Mouse (Mus musculus) lung, postnatal 10 days (tissue): ENCODE measurements around the gene Grxcr1.

ENCODE experiments used
- DNase-seq: peaks from one replicate; pipeline ENCODE4 v3.0.0; 2021

The Grxcr1 gene

DNA sequence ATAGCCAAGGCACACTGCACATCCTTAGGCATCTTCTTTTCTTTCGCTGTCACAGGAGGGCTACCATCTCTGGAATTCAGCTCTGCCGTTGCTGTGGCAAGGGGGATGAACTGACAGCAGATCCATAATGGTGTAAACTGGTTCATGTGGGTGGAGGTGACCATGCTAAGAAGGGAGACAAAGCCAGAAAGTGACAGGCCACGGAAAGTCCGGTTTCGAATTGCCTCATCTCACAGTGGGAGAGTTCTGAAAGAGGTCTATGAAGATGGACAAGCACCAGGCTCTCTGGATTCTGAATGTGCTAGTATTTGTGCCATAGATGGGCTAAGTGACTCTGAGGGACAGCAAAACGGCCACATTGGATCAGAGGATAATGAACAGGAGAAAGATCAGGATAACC is at the start of gene Grxcr1:
Gene Grxcr1, plus strand, starts transcription at position 92 of the 400 bp plus-strand sequence.
- DNase-seq, result no peak

DNA sequence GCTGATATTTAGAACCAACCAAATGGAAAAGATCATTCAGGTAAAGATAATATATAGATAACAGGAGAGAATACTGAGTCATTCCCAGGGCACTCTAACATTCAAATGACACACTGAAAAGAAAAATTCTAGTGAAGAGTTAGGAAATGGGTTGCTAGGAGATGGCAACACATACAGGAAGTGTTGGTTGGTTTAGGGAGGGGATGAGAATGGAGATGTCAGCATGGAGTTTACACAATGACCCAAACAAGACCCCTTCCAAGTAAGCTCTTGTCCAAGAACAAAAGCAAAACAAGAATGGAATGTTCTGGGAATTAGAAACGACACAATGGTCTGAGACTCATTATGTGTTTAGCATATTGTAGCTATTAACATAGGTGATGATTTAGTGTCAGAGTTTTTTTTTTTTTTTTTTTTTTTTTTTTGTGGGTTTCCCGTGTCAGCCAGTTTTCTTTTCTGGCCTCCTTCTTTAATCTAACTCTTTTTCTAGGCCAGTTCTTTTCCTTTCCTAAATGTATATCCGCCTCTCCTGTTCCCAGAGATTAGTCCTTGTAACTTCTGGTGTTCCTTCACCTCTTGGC is 49.6 kb upstream of the Grxcr1 start:
- DNase-seq, result no peak

GRCm38 (mm10) chr5:67990426-67990825 is 41.2 kb upstream of the Grxcr1 start:
- peak; percentile 38 for DNase-seq

- DNase-seq, result no peak
Observed at GRCm38 (mm10) chr5:68002611-68003010, 29.0 kb upstream of the Grxcr1 start.

DNA sequence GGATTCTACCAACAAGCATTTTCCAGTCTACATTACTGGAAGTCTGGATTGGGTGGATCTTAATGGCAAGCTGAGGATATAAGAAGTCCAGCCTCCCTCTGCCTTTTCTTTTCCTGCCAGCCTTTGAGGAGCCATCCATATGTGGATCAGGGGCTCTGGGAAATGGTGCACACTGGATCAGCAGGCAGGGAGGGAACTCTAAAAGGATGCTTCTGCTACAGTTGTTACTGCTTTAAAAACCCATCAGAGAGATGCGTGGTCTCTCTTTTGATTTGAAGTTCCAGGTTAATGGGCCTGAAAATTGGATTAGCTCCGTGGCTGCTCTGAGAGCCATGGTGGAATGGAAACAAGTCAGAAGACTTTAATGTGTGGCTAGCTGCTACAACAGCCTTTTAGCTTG is 27.7 kb upstream of the Grxcr1 start:
- DNase-seq, result no peak

- DNase-seq, result no peak
Observed at GRCm38 (mm10) chr5:68004419-68004818, 27.2 kb upstream of the Grxcr1 start.

DNA sequence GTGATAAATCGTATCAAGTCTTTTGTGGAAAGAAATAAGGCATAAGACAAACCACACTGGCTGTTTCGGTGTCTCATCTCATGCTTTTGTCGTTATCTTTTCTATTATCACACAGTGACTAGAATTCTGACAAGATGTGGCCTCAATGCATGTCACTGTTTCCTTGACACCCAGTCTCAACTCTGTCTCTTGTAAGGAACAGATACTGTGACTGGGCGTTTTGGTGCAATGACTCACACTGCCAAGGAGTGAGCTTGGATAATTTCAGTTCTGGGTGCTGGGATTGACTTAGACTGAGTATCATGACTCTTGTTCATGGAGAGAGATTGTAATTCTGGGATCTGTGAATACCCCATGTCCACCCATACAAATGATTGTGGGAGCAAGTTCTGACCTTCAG is 24.6 kb upstream of the Grxcr1 start:
- no peak for DNase-seq

GRCm38 (mm10) chr5:68011569-68011968 is 20.1 kb upstream of the Grxcr1 start:
- DNase-seq, result no peak

- peak; percentile 89 for DNase-seq
Observed at GRCm38 (mm10) chr5:68012618-68013017, 19.0 kb upstream of the Grxcr1 start.

GRCm38 (mm10) chr5:68020870-68021269 is 10.8 kb upstream of the Grxcr1 start:
- no peak for DNase-seq

- no peak for DNase-seq
Observed at GRCm38 (mm10) chr5:68026658-68027422, 4.8 kb upstream of the Grxcr1 start.

- no peak for DNase-seq
Observed at GRCm38 (mm10) chr5:68027474-68027873, 4.2 kb upstream of the Grxcr1 start.

DNA sequence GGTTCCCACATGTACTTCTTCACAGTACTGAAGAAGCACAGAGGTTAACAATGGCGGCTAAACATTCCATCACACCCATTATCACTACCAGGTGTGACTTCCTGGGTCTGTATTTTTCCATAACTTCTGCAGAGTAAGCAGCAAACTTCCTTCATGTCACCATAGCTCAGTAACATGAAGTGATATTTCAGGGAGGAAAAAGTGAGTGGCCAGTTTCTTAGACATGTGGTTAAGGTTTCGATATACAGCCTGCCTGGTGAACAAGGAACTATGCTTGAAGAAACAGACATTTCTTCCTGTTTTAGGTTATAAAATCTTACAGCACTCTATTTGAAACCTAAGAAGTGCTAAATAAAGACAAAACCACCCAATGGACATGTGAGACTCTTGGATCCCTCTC is 1.7 kb downstream of the Grxcr1 start:
- no peak for DNase-seq

DNA sequence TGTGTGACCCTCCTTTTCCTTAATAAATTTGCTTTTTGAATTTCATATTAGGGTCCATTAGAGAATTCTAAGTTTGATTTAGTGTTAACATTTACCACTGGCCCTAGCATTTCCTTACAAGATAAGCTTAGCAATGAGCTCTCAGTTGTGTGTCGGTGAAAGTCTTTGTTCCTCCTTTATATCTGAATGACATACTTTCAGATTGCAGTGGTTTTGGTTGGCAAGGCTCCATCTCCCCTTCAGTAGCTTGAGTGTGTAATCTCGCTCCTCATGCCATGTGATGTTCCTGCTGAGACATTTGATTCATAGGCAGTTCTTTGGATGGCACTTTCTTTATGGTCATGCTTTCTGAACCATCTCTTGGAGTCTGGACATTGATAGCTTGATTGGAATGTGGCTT is 7.4 kb downstream of the Grxcr1 start:
- peak; percentile 6 for DNase-seq

DNA sequence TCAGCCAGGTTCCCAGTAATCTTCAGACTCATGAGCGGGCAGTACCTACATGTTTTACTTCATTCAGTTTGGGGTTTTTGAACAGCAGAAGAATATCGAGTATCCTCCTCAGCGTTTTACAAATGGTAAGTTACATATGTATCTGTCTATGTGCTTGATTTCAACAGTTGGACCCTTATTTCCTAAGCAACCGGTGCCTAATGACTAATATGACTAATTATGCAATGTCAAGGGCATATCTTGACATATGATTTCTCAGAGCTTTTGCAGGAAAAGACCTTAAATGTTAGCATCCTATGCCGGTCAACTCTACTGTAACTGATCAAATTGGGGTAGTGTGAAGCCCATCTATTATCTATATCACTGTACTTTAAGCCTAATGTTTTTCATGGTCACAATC is 11.7 kb downstream of the Grxcr1 start:
- DNase-seq, result no peak

DNA sequence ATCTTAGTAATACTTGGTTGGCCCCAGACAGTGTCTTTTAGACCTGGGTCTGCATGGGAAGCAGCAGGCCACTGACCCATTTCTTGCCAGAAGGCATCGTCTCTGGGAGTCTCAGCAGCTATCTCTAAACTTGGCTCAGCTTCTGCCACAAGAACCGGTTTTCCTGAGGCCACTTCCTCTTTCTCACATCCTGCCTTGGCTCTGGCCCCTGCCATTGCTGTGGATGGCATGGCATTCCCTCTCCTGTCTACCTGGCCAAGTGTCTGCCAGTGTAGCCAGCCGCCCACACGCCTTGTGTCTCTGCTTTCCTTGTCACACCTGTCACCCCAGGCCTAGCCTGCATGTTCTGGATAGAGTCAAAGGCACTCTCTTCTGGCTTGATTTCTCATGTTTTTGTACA is 17.1 kb downstream of the Grxcr1 start:
- no peak for DNase-seq

GRCm38 (mm10) chr5:68049536-68049935 is 17.9 kb downstream of the Grxcr1 start:
- no peak for DNase-seq

- no peak for DNase-seq
Observed at GRCm38 (mm10) chr5:68051101-68051500, 19.5 kb downstream of the Grxcr1 start.

DNA sequence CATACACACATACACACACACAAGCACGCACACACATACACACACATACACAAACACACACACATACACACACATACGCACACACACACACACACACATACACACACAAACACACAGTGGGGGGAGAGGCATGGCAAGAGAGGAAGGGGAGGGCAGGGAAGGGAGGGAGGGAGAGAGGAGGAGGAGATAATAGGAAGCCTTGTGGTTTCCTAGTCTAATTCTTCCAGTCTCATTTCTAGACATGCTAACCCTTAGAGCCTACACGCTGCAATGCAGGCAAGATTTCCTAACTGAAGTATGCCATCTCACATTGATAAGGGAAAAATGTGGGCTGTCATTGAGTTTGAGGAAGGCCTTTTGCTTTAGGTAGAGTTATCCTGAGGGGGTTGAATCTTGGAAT is 25.9 kb downstream of the Grxcr1 start:
- DNase-seq, result no peak

DNA sequence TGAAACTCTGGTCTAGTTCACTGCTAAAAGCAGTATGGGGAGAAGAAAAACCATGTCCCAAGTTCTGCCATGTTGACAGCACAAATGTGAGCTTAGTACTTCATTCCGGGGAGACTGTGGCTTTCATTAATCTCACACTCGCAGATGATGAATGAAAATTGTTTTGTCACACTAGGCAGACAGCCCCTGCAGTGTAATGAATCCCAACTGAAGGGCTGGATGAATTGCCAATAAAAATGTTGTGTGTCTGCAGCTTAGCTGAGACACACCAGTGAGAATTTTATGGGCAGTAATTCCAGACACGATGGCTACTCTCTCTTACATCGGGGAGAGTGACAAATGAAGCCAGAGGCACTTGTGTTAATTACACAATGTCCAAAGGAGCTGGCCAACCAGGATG is 37.1 kb downstream of the Grxcr1 start:
- DNase-seq, result no peak

- no peak for DNase-seq
Observed at GRCm38 (mm10) chr5:68070308-68070707, 38.7 kb downstream of the Grxcr1 start.

GRCm38 (mm10) chr5:68071857-68072256 is 40.2 kb downstream of the Grxcr1 start:
- no peak for DNase-seq

- no peak for DNase-seq
Observed at GRCm38 (mm10) chr5:68086535-68087098, 55.0 kb downstream of the Grxcr1 start.

GRCm38 (mm10) chr5:68087174-68087573 is 55.5 kb downstream of the Grxcr1 start:
- no peak for DNase-seq

DNA sequence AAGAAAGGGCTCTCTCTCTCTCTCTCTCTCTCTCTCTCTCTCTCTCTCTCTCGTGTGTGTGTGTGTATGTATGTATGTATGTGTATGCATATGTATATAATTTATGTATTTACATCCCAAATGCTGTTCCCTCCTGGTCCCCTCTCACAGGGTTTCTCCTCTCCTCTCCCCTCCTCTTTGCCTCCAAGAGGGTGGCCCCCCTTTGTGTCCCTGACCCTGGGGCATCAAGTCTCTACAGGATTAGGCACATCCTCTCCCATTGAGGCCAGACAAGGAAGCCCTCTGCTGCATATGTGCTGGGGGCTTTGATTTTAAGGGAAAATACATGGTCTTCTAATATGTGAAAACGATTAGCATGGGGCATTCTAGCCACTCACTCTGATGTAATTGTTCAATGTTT is 61.5 kb downstream of the Grxcr1 start:
- DNase-seq, result no peak
